Mouse (Mus musculus) right cerebral cortex, postnatal 4 days (tissue): ENCODE measurements around the gene Hmg20a.

Experiments
- DNase-seq: peaks from one replicate; pipeline ENCODE4 v3.0.0-alpha.2; 2022

Hmg20a gene

DNA sequence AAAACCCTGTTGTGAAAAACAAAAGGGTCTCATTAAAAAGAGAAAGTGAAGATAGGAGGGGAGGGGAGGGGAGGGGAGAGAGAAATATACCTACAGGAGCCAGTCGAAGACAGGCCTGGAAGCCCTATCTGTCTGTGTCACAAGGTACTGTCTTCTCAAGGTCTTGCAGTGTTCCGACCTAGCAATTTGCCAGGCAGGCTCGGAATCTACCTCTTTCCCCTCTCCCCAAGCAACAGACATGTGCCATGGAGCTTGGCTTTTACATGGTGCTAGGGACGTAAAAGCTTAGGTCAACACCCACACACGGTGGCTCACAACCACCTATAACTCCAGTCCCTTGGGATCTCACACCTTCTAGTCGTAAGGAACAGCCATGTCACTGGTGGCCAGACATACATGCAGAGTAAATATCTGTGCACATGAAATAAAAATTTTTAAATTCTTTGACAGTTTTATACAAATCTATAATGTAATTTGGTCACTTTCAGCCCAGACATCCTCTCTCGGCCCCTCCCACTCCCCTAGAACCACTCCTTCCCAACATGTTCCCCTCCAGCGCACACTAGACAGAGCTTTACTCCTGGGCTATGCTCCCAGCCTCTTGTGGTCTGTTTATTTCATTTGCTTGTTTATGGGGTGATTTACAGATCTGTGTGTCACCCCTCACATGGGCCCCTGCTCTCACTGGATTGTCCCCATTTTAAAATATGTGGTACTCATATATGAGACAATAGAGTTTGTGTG, 81.1 kb downstream of the Hmg20a start:
- no peak for DNase-seq

DNA sequence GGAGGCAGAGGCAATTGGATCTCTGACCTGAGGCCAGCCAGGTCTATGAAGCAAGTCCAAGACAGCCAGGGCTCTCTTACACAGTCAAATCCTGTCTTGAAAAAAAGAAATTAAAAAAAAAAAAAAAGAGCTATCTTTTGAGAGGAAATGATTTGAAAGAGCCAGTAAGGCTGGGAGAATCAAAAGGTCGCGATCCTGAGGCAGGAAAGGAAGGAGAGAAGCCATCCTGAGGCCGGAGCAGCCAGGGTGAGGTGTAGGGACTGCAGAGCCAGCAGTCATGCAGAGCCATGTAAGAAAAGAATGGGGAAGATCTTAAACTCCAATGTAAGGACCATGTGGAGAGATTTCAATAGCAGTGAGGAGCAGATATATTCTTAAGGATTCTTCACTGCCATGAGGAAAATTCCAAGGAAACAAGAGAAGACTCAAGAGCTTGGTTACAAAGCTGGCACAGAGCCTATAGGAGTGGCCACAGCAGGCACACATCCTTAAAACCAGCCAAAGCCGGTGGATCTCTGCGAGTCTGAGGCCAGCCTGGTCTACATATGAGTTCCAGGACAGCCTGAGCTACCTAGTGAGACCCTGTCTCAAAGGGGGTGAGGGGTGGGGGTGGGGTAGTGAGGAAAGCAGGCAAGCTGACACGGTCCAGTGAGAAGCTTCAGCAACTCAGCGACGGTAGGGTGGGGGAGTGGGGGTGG, 82.6 kb downstream of the Hmg20a start:
- DNase-seq = no peak

DNA sequence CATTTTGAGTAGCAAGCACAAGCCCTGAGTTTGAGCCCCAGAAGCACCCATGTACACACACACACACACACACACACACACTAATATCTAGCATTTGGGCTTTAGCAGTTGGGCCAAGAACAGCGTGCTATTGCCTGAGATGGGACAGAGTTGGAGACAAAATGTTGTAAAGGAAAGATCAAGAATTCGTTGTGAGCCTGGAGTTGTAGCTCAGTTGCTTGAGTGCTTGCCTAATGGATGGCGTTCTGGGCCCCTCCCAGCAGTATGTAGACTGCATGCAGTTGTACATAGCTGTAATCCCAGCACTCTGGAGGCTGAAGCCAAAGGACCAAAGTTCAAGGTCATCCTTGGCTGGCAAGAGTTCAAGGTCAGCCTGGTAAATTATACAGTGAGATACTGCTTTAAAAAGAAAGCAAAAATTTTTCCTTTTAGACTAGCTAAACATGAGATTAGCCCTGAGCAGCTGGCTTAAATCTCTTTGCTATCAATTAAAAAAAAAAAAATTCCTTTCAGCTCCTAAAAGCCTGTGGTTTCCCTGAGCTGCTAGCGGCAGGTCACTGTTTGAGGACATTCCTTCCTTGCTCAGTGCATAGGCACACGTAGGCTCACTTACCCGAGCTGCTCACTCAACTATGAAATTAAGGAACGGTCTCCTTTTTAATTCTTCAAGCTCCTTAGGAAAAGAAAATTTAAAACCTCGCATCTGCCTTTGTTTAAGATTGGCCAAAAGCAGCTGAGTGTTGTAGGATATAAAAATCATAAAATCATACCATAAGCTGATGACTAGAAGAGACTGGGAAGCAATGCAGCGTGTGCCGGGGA, 83.5 kb downstream of the Hmg20a start:
- no peak for DNase-seq

DNA sequence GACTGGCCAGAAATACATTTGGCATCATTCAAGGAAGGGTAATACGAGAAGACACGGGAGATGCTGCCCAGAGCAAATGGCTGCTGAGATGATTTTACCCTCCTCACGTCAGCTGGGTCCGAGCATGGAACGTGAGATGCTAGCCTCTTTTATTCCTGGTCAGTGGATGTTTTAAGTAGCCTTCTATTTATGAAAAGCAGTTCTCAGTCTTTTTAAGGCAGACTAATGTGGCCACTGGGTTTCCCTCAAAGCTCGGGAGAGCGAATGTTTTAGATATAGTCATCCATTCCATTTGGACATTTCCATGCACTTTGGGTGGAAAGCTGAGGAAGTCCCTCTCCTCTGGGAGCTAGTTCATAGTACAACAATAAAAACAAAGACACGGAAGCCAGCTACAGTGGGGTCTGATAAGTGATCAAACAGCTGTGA, 84.1 kb downstream of the Hmg20a start:
- no peak for DNase-seq

DNA sequence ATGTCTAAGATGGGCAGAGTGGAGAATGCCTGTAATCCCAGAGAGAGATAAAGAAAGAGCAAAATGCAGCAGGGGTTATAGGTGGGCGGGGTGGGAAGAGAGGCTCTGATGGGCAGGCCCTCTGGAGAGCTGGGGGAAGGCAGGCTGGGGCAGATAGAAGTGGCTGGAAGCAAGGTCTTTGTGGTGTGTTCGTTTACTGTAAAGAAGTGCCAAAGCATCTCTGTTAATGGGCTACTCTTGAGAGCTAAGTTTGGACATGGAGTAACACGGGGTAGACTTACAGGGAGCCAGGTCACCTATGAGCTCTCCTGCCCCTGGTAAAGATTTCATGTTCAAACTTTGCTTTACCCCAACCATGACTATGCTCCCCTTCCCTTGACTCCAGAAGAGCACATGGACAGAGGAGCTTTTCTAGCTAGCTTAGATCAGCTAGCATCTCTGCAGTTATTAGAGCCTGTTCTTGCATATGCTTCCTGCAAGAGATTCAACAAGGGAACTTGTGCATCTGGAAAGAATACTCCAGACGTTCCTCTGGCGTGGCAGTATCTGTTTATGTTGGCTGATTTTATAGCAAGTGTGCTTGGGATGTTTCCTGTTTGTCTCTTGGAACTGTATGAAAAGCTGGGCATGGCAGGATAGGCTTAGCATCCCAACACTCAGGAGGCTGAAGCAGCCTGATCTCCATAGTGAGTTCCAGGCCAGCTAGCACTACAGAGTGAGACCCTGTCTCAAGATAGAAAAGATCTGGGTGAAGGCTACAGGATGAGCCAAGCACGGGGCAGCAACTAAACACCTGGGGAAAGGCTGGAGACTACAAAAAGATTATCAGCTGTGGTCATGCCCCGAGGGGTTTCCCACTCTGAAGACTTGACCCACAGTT, 85.5 kb downstream of the Hmg20a start:
- DNase-seq = no peak

DNA sequence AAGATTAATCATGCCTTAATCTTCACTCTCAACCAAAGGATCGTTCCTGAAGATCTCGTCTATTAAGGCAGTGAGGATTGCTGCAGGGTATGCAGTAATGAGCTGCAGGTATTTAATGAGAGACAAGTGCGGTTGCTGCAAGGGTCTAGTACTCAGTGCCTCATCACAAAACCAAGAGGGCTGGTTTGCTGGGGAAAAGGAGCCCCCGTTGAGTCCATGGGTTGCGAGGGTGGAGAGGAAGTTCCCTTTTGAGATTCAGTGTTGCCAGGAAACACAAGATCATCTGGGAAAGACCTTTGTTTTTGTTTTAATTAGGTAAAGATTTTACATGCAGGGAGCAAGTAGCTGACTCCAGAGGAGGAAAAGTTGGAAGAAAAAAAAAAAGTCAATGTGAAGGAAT, 86.1 kb downstream of the Hmg20a start:
- DNase-seq = no peak

DNA sequence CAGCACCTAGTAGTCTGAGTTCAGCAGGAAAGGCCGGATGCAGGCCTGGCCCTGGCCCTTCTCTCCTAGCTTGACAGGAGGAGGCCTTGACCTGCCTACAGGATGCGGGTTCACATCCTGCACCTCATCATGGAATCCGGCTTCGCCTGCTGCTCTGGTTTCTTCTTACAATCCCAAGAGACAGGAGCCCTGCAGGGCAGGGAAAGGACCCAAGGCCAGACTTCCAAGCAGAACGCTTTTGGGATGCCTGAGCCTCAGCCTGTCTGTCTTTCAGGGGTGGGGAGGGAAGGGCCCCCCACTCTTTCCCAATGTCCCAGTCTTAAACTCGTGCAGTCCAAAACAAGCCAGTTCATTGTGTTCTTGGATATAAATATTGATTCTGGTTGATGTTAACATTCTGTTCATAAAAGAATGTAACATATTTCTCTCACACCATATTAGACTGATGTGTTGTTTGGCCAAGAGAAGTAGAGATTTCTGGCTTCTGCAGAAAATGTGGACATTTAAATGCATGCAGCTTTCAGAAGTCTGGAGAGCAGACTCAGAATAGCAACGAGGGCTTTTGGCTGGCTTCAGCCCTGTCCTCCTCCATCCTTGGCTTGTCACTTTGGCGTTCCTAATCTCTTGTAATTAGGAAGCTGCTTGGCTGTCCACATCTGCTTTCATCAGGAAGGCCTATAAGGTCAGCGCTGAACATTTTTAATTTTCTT, 86.8 kb downstream of the Hmg20a start:
- no peak for DNase-seq

DNA sequence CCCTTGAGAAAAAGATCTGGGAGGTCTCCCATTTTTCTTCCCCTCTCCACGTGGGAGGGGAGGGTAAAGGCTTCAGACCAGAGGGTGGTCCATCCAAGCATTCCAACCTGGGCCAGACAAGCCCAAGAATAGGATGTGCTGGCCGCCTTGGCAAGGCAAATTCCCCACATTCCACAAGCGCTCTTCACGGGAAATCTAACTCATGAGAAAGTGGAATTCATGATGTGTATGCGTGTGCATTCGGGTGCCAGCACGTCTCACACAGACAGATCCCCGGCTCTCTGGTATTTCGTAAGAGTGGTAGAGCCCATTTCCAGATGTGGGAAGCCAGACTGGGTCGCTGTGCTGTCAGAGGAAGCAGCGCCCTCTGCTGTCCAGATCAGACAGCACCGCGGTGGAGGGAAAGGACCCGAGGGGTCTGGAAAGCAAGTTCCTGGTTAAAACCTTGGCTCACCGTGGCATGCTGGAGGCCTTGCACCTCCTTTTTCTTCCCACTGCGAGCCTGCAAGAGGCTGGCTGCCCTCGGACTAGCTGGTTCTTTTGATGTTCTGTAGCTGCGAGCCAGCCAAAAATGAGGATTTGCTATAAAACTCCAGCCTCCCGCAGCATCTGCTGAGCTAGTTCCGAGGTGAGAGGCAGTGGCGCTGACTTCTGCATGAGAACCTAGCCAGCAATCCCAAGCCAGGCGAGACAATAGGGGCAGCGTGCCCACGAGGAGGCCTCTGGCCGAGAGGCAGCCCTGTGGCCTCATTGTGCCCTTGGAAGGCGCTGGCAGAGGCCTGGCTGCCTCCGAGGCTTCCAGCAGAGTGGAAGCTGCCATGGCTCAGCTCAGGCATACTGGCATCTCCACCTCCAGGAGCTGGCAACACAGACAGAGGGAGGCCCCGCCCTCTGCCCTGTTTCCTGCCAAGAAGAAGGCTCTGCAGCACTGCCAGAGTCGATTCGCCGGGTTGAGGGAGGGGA, 87.7 kb downstream of the Hmg20a start:
- peak; percentile 96 for DNase-seq

DNA sequence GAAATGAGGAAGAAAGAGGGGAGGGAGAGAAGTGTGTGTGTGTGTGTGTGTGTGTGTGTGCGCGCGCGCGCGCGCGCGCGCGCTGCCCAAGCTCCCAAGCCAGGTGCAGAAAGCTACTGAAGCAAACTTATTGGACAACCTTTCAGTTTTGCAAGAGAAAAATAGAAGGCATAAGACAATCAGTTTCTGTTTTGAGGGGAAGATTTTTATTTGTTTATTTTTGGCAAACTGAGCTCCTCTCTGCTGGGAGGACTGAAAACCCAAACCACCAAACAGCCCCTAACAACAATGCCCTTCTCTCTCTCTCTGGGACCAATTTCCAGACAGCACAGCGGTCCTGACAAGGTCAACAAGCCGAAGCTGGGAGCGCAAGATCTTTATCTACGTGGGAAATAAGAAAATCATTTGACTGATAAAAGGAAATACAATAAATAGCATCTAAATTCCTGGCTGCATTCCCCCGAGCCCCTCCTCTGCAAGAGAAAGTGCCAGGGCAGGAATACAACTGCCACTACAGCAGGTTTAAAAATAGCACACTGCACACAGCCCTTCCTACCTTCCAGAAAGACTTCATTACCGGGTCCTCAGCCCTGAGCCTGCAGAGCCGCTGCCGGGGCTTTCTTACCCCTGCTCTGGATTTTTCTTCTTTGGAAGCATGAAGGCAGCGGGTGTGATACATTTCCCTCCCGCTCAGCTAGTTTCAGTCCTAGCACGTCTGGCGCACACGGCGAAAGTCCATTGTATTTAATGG, 88.7 kb downstream of the Hmg20a start:
- peak; percentile 36 for DNase-seq

DNA sequence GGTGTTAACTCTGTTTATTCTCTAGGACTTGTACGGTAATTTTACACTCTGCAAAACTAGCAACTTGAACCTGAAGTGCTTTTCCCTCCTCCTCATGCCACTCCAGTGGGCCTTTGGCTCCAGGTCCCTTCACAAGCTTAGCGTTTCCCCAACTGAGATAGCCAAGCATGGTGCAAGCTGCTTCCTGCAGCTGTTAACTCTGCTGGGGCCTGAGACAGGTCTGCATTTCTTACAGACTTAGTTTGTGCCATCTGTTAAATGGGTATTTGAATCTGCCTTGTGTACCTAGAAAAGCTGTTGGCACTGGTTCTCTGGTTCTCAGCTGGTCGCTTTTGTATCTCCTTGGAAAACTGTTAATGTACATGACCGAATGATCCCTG, 89.3 kb downstream of the Hmg20a start:
- DNase-seq = no peak

DNA sequence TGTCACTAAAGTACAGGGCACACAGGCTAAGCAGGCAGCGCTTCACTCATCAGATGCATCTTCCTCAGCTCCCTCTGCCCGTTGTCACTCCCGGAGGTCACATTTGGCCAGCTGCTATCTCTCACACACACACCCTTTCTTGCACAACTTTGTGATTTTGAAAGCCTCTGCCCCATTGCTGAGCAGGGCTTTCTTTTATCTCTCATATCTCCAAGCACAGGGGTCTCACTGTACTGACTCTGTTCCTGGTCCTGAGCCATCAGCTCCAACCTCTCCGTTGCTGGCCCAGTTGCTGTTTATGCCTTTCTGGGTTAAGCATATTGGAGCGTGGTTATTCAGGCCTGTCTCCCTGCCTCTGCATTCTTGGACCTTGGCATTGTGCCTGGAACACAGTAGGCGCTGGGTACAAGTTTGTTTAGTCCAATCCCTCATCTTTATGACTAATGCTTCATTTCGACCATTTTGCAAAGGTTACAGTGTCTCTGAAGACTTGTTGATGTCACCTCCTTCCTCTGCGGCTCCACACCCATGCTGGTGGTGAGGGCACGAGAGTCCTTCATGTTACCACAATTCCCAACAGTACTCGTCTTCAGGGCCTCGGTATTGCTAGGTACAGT, 90.5 kb downstream of the Hmg20a start:
- no peak for DNase-seq

DNA sequence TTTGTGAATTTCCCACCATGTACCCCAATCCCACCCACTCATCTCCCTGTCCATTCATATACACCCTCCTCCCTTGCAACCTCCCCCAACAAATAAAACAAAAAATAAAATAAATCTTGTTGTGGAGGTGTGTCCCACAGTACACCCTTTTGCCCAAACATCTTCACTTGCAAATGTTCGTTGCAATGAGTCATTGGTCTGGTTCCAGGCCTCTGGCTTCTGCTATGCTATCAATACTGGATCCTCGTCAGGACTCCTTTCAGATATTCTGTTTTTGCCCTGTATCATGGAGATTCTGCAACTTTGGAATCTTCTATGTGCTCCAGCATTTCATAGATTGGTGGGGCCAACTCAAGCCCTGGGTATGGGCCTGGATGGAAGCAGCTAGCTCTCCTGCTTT, 91.9 kb downstream of the Hmg20a start:
- DNase-seq = no peak

DNA sequence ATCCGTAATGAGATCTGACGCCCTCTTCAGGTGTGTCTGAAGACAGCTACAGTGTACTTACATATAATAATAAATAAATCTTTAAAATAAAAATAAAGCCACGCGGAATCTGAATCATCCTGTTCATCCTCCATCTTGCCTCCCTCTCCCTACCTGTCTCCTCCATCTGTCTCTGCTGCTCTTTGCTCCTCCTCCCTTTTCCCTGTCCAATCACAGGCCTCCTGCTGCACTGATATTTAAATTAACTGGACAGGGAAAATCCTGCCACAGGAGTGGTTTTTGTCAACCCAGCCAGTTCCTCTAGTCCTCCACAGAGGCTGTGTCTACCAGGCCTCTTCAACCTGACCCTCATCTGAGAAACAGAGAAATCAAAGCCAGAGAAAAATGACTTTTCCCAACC, 94.1 kb downstream of the Hmg20a start:
- DNase-seq = no peak

DNA sequence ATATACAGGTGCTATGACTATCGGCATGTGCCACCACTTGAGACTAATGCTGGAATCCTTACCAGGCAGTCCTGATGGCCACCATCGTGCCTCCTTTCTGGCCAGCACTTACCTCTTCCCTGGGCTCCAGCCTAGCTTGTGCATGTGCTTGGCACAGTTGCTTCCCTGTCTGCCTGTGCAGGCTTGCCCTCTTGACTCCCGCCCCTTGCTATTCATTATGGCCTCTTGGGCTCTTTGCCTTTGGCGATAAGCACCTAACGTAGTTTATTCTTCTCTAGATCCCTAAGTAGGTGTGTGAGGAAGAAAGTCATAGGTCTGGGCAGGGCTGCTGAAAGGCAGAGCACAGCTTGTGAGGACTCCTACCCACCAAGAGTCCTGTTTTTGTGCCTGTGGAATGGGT, 96.7 kb downstream of the Hmg20a start:
- DNase-seq = no peak

DNA sequence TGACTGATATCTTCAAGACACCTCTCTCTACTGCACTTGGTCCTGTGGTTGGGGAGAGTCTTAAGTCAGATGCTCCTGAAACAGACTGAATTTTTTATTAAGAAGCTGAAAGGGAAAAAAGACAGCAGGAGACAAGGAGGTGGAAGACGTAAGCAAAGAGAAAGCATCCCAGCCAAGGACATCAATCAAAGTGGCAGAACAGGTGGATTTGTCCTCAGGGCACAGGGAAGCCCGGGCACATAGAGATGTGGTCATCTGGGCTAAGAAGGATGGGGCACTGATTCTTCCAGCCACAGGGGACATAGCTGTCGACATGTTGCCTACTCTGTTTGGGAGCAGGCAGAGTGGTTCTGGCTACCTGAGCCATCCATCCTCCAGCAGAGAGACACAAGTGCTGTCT, 97.8 kb downstream of the Hmg20a start:
- DNase-seq = no peak

DNA sequence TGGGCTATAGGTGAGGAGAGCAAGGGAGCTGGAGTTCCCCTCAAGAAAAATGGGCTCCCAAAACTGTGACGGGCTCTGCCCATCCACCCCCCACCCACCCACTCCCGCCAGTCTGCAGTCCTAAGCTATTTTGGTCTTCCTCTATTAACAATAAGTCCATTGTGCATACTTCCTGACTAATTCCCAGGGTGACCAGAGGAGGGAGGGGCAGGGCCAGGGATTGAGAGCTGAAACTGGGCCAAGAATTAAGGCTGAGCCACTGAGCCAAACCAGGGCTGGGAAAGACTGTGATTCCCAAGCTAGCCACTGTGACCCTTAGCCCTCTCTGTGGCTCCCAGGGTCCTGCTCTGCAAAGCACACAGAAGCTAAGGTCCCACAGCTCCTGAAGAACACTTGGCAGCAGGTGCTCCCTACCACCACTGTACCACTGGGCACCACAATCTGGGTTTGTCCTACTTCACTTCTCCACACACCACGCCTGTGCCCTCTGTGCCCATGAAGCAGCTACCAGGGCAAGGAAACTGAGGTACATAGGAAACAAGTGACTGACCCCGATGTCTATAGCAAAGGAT, 98.4 kb downstream of the Hmg20a start:
- no peak for DNase-seq

DNA sequence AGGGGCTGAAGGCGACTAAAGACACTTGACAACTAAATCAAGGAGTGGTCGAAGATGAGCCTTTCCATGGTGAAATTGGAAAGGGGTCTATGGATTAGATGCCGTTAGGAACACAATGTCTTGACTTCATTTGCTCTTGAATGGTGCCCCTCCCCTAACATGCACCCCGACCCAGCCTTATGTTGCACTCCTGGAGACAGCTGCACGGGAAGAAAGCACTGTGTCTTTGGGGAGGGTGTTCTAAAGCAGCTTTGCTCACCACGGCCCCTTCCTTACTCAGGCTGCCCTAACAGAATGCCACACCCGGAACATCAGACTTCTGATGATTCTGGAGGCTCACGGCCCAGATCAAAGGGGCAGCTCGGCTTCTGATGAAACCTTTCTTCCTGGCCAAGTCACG, 103.9 kb downstream of the Hmg20a start:
- DNase-seq = no peak

DNA sequence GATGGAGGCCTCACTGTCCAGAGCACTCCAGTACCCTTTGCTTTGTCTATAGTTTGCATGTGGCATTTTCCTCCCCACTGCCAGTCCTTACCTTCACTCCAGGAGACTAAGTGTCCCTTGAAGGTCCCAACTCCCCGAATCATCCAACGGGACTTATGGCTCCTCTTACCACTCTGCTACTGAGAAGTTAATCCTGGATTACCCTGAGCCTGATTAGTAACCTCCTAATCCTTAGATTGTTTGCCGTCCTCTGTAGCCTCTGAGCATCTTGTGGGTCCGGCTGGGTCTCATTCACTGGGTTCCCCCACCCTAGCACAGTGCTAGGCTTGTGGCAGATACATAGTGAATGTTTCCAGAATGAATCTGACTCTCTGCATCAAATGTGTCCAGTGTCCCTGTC, 109.5 kb downstream of the Hmg20a start:
- DNase-seq = no peak

DNA sequence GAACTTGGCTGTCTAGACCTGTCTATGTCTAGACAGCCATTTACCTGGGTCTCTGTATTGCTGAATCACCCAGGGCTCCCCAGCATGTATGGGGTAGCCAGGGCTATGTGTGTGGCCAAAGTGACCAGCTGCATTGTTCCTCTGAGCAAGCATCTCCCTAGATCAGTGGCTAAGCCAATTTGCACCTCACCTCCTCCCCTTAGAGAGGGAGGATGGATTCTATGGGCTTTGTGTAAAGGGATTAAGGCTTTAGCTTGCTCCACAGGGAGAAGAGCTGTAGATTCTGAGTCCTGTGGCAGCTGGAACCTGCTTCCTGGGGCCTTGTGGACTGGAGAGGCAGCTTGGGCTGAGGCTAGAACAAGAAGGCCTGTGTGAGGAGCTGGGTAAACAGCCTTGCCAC, 113.6 kb downstream of the Hmg20a start:
- no peak for DNase-seq
